Mouse (Mus musculus): ENCODE results near the gene Cfap65.

GRCm38 (mm10) chr1:74857677-74858076 lies 77.7 kb downstream of the Cfap65 start:
- TF ChIP-seq NRF1 (IDR thresholded peaks at IDR 0.05; ENCODE audit: low read depth, low read length): no peak
- no peak for TF ChIP-seq RCOR1 (conservative IDR thresholded peaks at IDR 0.05; ENCODE audit: low read depth, low read length)
- TF ChIP-seq ZC3H11A (IDR thresholded peaks at IDR 0.05; ENCODE audit: low read depth, low read length): no peak
- no peak for TF ChIP-seq CTCF (conservative IDR thresholded peaks at IDR 0.05 in 1 of 2, IDR thresholded peaks at IDR 0.05 in 1 of 2; ENCODE audit: low read depth in 2 of 2, low read length in 2 of 2)
- TF ChIP-seq IRF4 (IDR thresholded peaks at IDR 0.05; ENCODE audit: low read depth, low read length): no peak
- TF ChIP-seq E2F4 (IDR thresholded peaks at IDR 0.05; ENCODE audit: insufficient replicate concordance, low read depth, low read length): no peak
- no peak for TF ChIP-seq POLR2AphosphoS2 (IDR thresholded peaks at IDR 0.05; ENCODE audit: low read depth, low read length)
- no peak for TF ChIP-seq POLR2A (IDR thresholded peaks at IDR 0.05; ENCODE audit: low read depth, low read length)
- TF ChIP-seq USF1 (IDR thresholded peaks at IDR 0.05; ENCODE audit: low read depth, low read length): no peak
- TF ChIP-seq NELFE (IDR thresholded peaks at IDR 0.05; ENCODE audit: low read depth, low read length): no peak
- no peak for TF ChIP-seq MAX (IDR thresholded peaks at IDR 0.05; ENCODE audit: low read length)
- TF ChIP-seq GABPA (IDR thresholded peaks at IDR 0.05; ENCODE audit: insufficient replicate concordance, low read depth, low read length): no peak
